Mouse (Mus musculus): ENCODE data around the gene Ugt1a2. TPM values are rescaled to one million over a fixed set of nuclear protein-coding genes. Genes with fewer than 3 reads are reported as not detected.

Ugt1a2 gene
- polyA plus RNA-seq, 1 experiment from 2014 or later = 0.13 TPM

DNA sequence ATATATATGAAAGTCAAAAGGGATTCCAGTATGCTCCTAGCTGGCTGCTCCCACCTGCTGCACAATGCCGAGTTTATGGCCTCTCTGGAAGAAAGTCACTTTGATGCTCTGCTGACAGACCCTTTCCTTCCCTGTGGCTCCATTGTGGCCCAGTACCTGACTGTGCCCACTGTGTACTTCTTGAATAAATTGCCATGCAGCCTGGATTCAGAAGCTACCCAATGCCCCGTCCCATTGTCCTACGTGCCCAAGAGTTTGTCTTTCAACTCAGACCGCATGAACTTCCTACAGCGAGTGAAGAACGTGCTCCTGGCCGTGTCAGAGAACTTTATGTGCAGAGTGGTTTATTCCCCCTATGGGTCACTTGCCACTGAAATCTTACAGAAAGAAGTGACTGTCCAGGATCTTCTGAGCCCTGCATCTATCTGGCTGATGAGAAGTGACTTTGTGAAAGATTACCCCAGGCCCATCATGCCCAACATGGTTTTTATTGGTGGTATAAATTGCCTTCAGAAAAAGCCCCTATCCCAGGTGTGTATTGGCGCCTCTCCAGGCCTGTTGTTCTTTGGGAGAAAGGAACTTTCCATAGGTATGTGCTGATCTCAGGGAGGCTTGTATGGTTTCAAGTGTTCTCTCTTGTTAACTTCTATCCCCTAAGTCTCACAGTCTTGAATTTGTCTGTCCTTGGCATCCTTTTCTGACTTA lies 12.1 kb downstream of the Ugt1a2 start:
- Histone ChIP-seq H3K27me3 (ENCODE audit: insufficient read depth, poor library complexity, severe bottlenecking) (no peaks in the 10 kb centered on the region), H3K4me3 (no peak overlapping the region), H3K36me3 (no peaks in the 10 kb centered on the region), H3K9me3 (peaks cover 59% of the 10 kb centered on the region), H3K4me1 (no peaks in the 10 kb centered on the region), H3K27ac (no peak overlapping the region)
- DNase-seq (ENCODE audit: low spot score) = peak; percentile 87
- 57% methylated on average over 8 of the region's 8 CpGs for WGBS

DNA sequence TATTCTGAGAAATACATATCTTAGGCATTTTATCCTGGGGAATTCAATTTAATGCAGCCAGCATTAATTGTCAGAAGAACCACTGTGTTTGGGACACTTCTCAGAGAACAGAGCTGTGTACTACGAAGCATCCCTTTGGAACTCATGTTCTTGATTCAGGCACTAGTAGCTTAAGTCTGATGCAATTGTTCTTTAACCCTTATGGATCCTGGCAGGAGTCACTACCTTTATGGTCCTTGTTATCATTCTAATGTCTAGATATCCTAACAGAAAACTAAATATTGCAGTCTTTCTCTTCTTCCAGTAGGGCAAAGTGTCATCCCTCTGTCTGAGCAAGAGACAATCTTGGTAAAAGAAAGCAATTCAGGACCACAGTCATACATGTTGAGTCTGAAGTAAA lies 12.7 kb downstream of the Ugt1a2 start:
- no peaks in the 10 kb centered on the region for H3K27me3 ChIP-seq (ENCODE audit: insufficient read depth, poor library complexity, severe bottlenecking)
- DNase-seq (ENCODE audit: low spot score) = no peak
- H3K27ac ChIP-seq = no peak overlapping the region
- 71% methylated on average over 1 of the region's 1 CpGs for WGBS
- H3K4me1 ChIP-seq = no peaks in the 10 kb centered on the region
- no peak overlapping the region for H3K4me3 ChIP-seq
- H3K36me3 ChIP-seq = no peaks in the 10 kb centered on the region
- H3K9me3 ChIP-seq = peaks cover 61% of the 10 kb centered on the region

GRCm38 (mm10) chr1:88213766-88214461 lies 13.5 kb downstream of the Ugt1a2 start:
- Histone ChIP-seq H3K27me3 (ENCODE audit: insufficient read depth, poor library complexity, severe bottlenecking) (no peaks in the 10 kb centered on the region), H3K27ac (no peak overlapping the region), H3K4me3 (no peak overlapping the region), H3K36me3 (no peaks in the 10 kb centered on the region), H3K4me1 (no peaks in the 10 kb centered on the region), H3K9me3 (peaks cover 61% of the 10 kb centered on the region)
- peak; percentile 86 for DNase-seq (ENCODE audit: low spot score)
- WGBS = 76% methylated on average over 2 of the region's 2 CpGs

DNA sequence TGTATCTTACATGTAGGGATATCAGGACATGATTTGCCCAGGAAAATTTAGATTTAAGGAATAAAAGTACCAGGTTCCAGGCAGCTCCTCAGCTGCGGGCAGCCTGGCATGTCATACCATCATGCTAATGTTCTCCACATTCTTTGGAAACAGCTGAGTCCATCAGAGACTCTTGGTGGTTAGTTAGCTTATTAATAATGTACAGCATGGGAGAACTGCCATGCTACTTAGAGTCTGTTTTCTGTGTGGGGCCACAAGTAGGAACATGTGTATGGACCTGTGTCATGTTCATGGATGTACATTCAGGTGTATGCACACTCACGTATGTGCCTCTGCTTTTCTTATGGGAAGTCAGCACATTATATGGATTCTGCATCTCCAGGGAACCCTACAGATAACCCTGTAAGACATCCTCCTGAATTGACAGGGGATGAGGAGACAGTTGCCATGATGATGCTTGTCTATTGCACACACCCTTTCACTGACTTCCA lies 14.1 kb downstream of the Ugt1a2 start:
- H3K27me3 ChIP-seq (ENCODE audit: insufficient read depth, poor library complexity, severe bottlenecking) = no peaks in the 10 kb centered on the region
- peak; percentile 79 for DNase-seq (ENCODE audit: low spot score)
- peaks cover 61% of the 10 kb centered on the region for H3K9me3 ChIP-seq
- no peaks in the 10 kb centered on the region for H3K4me1 ChIP-seq
- H3K27ac ChIP-seq = no peak overlapping the region
- 72% methylated on average over 2 of the region's 2 CpGs for WGBS
- H3K36me3 ChIP-seq = no peaks in the 10 kb centered on the region
- H3K4me3 ChIP-seq = no peak overlapping the region

DNA sequence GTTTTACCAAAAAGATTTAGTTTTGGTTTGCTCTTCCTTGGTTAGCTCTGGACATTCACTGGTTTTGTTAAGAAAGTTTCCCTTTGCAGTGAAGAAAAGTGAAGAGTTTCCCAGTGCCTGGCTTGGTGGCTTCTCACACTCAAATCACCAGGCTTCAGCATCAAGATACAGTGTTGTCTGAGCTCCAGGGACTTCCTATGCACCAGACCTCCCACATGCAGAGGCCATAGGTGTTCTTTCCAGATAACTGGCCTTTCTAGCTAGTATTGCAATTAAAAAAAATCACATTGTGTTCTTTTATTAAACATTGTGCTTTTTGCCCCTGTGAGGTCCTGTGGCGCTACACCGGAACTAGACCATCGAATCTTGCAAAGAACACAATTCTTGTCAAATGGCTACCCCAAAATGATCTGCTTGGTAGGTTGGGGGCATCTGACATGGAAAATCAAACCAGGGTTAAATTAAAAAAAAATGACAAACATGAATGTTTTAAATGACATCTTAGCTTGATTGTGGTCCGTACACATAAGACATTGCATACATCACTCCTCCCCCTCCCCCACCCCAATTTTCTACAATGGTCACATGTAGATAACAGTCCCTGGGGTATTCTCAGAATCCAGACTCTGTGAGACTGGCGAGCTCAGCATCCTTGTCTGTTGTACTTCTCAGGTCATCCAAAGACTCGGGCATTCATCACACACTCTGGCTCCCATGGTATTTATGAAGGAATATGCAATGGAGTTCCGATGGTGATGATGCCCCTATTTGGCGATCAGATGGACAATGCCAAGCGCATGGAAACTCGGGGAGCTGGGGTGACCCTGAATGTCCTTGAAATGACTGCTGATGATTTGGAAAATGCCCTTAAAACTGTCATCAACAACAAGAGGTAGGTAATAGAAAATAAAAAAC lies 15.3 kb downstream of the Ugt1a2 start:
- H3K4me3 ChIP-seq = no peak overlapping the region
- no peaks in the 10 kb centered on the region for H3K27me3 ChIP-seq (ENCODE audit: insufficient read depth, poor library complexity, severe bottlenecking)
- H3K36me3 ChIP-seq = no peaks in the 10 kb centered on the region
- DNase-seq (ENCODE audit: low spot score) = peak; percentile 91
- H3K27ac ChIP-seq = no peak overlapping the region
- peaks cover 61% of the 10 kb centered on the region for H3K9me3 ChIP-seq
- no peaks in the 10 kb centered on the region for H3K4me1 ChIP-seq
- WGBS = 65% methylated on average over 10 of the region's 10 CpGs

GRCm38 (mm10) chr1:88216551-88216950 lies 16.1 kb downstream of the Ugt1a2 start:
- no peak overlapping the region for H3K4me3 ChIP-seq

DNA sequence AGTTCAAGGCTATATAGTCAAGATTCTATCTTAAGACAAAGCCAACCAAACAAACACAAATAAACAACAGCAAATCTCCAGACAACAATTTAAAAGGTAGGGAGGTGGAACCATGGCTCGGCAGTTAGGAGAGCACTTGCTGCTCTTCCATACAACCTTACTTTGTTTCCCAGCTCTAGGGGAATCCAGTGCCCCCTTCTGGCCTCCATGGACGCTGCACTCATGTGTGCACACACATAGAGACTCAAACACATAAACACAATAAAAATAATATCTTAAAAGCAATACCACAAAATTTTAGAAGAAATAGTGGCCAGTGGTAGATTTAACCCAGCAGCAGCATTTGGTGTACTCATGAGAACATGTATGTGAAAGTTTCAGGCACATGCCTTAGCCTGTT lies 16.7 kb downstream of the Ugt1a2 start:
- Histone ChIP-seq H3K4me3 (no peak overlapping the region), H3K27ac (no peak overlapping the region), H3K4me1 (no peaks in the 10 kb centered on the region), H3K27me3 (ENCODE audit: insufficient read depth, poor library complexity, severe bottlenecking) (no peaks in the 10 kb centered on the region), H3K36me3 (no peaks in the 10 kb centered on the region), H3K9me3 (peaks cover 52% of the 10 kb centered on the region)
- DNase-seq (ENCODE audit: low spot score) = no peak
- WGBS = 57% methylated on average over 2 of the region's 2 CpGs

More at GRCm38 (mm10) chr1:88216551-88216950, 16.1 kb downstream of the Ugt1a2 start:
- 59% methylated on average over 2 of the region's 2 CpGs for WGBS
- DNase-seq (ENCODE audit: low spot score) = peak; percentile 80
- H3K36me3 ChIP-seq = no peaks in the 10 kb centered on the region
- no peaks in the 10 kb centered on the region for H3K27me3 ChIP-seq (ENCODE audit: insufficient read depth, poor library complexity, severe bottlenecking)
- H3K4me1 ChIP-seq = no peaks in the 10 kb centered on the region
- H3K27ac ChIP-seq = no peak overlapping the region
- peaks cover 58% of the 10 kb centered on the region for H3K9me3 ChIP-seq

DNA sequence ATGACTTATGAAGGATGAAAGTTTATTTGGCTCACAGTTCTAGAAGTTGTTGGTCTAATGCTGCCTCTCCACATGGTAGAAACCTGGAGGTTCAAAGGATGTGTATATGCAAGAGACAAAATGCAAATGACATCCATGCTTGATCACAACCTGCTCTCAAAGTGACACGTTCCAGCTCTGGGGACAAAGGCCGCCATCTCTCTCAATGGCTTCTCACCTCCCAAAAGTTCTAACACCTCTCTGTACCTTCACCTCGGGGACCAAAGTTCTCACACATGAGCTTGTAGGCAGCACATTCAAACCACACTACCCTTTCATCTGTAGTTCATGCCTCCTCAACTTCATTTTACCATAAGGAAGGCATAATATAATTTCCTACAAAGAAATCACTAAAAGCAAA lies 17.2 kb downstream of the Ugt1a2 start:
- no peak overlapping the region for H3K27ac ChIP-seq
- 36% methylated on average over 3 of the region's 3 CpGs for WGBS
- peaks cover 48% of the 10 kb centered on the region for H3K9me3 ChIP-seq
- H3K4me1 ChIP-seq = no peaks in the 10 kb centered on the region
- H3K36me3 ChIP-seq = no peaks in the 10 kb centered on the region
- DNase-seq (ENCODE audit: low spot score) = no peak
- H3K4me3 ChIP-seq = no peak overlapping the region
- no peaks in the 10 kb centered on the region for H3K27me3 ChIP-seq (ENCODE audit: insufficient read depth, poor library complexity, severe bottlenecking)

DNA sequence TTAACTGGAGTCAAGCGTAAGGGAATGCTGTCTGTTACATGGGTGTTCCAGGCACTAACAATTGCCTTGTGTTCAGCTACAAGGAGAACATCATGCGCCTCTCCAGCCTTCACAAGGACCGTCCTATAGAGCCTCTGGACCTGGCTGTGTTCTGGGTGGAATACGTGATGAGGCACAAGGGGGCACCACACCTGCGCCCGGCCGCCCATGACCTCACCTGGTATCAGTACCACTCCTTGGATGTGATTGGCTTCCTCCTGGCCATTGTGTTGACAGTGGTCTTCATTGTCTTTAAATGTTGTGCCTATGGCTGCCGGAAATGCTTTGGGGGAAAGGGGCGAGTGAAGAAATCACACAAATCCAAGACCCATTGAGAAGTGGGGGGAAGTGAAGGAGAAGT lies 17.6 kb downstream of the Ugt1a2 start:
- H3K27me3 ChIP-seq (ENCODE audit: insufficient read depth, poor library complexity, severe bottlenecking) = no peaks in the 10 kb centered on the region
- peaks cover 43% of the 10 kb centered on the region for H3K9me3 ChIP-seq
- H3K36me3 ChIP-seq = no peaks in the 10 kb centered on the region
- WGBS = 70% methylated on average over 9 of the region's 9 CpGs
- no peak overlapping the region for H3K4me3 ChIP-seq
- H3K4me1 ChIP-seq = no peaks in the 10 kb centered on the region
- H3K27ac ChIP-seq = no peak overlapping the region
- DNase-seq (ENCODE audit: low spot score) = peak; percentile 91

DNA sequence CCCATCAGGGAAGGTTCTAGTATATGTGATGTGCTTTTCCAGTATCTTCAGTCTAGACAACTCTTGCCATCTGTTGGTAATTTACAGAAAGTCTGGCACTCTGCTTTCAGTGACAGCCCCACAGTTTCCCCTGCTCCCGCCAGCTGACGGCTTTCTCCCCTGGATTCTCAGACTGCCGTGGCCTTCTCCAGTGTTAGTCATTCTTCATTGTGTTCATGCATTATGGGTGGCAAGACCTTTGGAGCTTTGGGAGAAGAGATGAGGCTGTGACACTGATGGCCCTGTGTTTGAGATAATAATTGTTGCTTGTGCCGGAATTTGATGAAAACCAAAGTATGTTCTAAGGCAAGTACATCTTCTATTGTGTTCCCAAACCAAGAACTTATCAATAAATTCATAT lies 18.2 kb downstream of the Ugt1a2 start:
- Histone ChIP-seq H3K4me1 (no peaks in the 10 kb centered on the region), H3K4me3 (no peak overlapping the region), H3K9me3 (peaks cover 38% of the 10 kb centered on the region), H3K27me3 (ENCODE audit: insufficient read depth, poor library complexity, severe bottlenecking) (no peaks in the 10 kb centered on the region), H3K27ac (no peak overlapping the region), H3K36me3 (no peaks in the 10 kb centered on the region)
- peak; percentile 84 for DNase-seq (ENCODE audit: low spot score)
- WGBS = 47% methylated on average over 4 of the region's 4 CpGs

DNA sequence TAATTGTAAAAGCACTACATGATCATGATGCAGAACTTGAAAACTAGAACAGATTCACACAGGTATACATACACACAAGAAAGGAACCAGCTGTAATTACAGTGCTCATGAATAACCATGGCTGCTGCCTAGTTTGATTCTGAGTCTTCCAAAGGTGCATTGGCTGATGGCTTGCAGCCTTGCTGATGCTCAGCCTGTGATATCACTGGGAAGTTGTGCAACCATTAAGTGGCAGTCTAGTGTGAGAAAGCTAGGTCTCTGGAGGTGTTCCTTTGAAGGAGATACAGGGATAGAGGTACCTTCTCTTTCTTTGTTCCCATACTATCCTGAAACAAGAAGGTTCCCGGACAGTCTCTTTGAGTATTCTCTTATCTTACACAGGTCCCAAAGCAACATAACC lies 18.7 kb downstream of the Ugt1a2 start:
- DNase-seq (ENCODE audit: low spot score) = no peak
- H3K36me3 ChIP-seq = no peaks in the 10 kb centered on the region
- 10% methylated on average over 1 of the region's 1 CpGs for WGBS
- H3K4me1 ChIP-seq = no peaks in the 10 kb centered on the region
- no peak overlapping the region for H3K4me3 ChIP-seq
- peaks cover 33% of the 10 kb centered on the region for H3K9me3 ChIP-seq
- H3K27me3 ChIP-seq (ENCODE audit: insufficient read depth, poor library complexity, severe bottlenecking) = no peaks in the 10 kb centered on the region
- H3K27ac ChIP-seq = no peak overlapping the region

GRCm38 (mm10) chr1:88220336-88220735 lies 19.9 kb downstream of the Ugt1a2 start:
- Histone ChIP-seq H3K4me3 (no peak overlapping the region), H3K36me3 (no peaks in the 10 kb centered on the region), H3K27me3 (ENCODE audit: insufficient read depth, poor library complexity, severe bottlenecking) (no peaks in the 10 kb centered on the region), H3K27ac (no peak overlapping the region), H3K4me1 (no peaks in the 10 kb centered on the region), H3K9me3 (peaks cover 23% of the 10 kb centered on the region)
- DNase-seq (ENCODE audit: low spot score) = peak; percentile 81

DNA sequence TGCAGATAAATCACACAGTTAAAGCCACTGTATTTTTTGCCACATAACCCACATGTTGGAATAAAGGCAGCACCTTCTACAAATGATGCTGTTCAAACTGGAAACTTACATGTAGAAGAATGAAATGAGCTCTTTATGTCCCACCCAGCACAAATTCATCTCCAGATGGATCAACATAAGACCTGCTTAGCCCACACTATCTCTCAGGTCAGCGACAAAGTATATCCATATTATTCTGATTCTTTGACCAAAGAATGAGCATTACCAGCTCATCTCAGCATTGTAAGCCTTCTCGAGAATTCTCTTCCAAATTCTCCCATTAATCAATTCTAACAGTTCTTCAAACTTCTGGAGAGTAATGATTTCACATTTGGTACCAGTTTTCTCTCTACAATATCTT lies 21.8 kb downstream of the Ugt1a2 start:
- peak; percentile 64 for DNase-seq (ENCODE audit: low spot score)
- Histone ChIP-seq H3K4me3 (no peak overlapping the region), H3K27me3 (ENCODE audit: insufficient read depth, poor library complexity, severe bottlenecking) (no peaks in the 10 kb centered on the region), H3K9me3 (peaks cover 25% of the 10 kb centered on the region), H3K36me3 (no peaks in the 10 kb centered on the region), H3K4me1 (no peaks in the 10 kb centered on the region), H3K27ac (no peak overlapping the region)
- WGBS = 50% methylated on average over 2 of the region's 2 CpGs
